In the genomic region with DNA sequence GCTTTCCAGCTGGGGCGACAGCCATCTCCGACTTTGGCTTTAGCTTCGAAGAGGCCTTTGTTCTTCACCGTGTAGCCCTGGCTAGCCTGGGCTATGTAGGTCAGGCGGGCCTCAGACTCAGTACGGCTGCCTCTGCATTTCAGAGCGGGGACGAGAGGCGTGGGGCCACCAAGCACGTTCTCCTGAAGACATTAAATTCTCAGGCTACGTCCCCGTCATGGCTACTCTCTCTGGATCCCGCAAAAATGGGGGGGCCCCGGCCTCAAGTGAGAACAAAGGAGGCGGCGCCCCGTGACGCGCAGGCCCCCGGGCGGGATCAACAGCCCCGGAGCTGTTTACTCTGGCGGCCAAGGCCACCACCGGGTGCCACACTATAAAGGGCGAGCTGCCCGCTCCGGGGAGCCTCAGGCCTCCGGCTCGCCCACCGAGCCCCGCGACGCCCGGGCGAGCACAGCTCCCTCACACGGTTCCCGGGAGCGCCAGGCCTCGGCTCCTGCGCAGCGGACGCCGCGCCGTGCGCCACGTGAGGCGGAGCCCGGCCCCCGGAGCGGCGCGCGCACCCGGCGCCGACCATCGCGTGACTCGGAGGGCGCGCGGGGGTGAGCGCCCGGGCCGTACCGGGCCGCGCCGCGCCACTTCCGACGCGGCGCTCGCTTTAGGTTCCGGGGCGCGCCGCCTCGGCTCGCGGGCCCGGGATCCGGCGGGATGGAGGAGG, we compare ENCODE assay signal across 8 mouse cellular contexts. TPM values are rescaled to one million over a fixed set of nuclear protein-coding genes. Genes with fewer than 3 reads are reported as not detected.
DNase-seq lines count a peak whose midpoint lies in the region; ATAC-seq lines count a peak whose summit lies in the region.

Gene Lrrc58, plus strand, starts transcription at position 599 of the 715 bp plus-strand sequence.

- under 1% methylated on average over 84 of the region's 86 CpGs for WGBS in hindbrain, embryonic 15.5 days

- peak within 1 kb of the TSS; percentile 90 for H3K4me3 ChIP-seq in hindbrain, embryonic 15.5 days

- H3K36me3 ChIP-seq in hindbrain, embryonic 15.5 days, result no peaks in the 10 kb centered on the region

- H3K9me3 ChIP-seq in hindbrain, embryonic 15.5 days, result no peaks in the 10 kb centered on the region

- no peaks in the 10 kb centered on the region for H3K27me3 ChIP-seq in hindbrain, embryonic 15.5 days

- peak within 1 kb of the TSS; percentile 93 for H3K9ac ChIP-seq in hindbrain, embryonic 15.5 days

- H3K4me2 ChIP-seq in hindbrain, embryonic 15.5 days, result peak within 1 kb of the TSS; percentile 75

- peak; percentile 96 for ATAC-seq in hindbrain, embryonic 15.5 days (ENCODE audit: low FRiP score, low read depth)

- DNase-seq in T-cell, adult 2 months (ENCODE audit: low spot score), result peak; percentile 81
- DNase-seq in cerebellum, postnatal 14 days, result peak; percentile 80 to 91
- DNase-seq in gastrocnemius, adult 18-20 months (ENCODE audit: low spot score), result peak; percentile 81
- peak; percentile 75 to 87 for DNase-seq in left cerebral cortex, adult 18-20 months (ENCODE audit: low spot score in 2 of 2)
- DNase-seq in lung, postnatal 4 days, result peak; percentile 87 to 93
- DNase-seq in retina, postnatal 1 day, result peak; percentile 92
- DNase-seq in urinary bladder, adult 18-20 months (ENCODE audit: low spot score in 2 of 2), result peak; percentile 71 to 84

- peak within 1 kb of the TSS; percentile 99 for H3K27ac ChIP-seq in hindbrain, embryonic 15.5 days (replicated peaks)

- peaks cover 30% of the 10 kb centered on the region for H3K4me1 ChIP-seq in hindbrain, embryonic 15.5 days (replicated peaks)

RNA-seq across cellular contexts. Expression of gene Lrrc58, which starts in this region (rescaled TPM):
- total RNA-seq in gastrocnemius, adult 18-20 months (2021), result 10 to 100 TPM; 42.6 to 46.2 TPM
- polyA plus RNA-seq in hindbrain, embryonic 15.5 days (2015; fragmentation: Nextera tagmentation; extraction: Ambion mirVana), result 48.2 and 51.7 TPM in 2 replicates
- 10 to 100 TPM; 93.4 to 97.3 TPM for total RNA-seq in left cerebral cortex, adult 18-20 months (2021)

Comparison
In these comparisons a context has a peak if more than half of its experiments do, and no peak if none do; other contexts are left out.
1. Peak in every context shown above with its lines: DNase-seq, ATAC-seq, H3K4me3 ChIP-seq and H3K27ac ChIP-seq.